Mouse (Mus musculus) cerebellum, adult 11 months (tissue): Measurements from ENCODE around the gene Supt20.
"Not testable (repeated sequence)": the region's sequence is repeated elsewhere in the genome, so short reads cannot be mapped to it uniquely, and the experiment has no call there.

Experiments used
- DNase-seq: peaks from one replicate; pipeline ENCODE4 v3.0.0; 2022

Supt20 gene

DNA sequence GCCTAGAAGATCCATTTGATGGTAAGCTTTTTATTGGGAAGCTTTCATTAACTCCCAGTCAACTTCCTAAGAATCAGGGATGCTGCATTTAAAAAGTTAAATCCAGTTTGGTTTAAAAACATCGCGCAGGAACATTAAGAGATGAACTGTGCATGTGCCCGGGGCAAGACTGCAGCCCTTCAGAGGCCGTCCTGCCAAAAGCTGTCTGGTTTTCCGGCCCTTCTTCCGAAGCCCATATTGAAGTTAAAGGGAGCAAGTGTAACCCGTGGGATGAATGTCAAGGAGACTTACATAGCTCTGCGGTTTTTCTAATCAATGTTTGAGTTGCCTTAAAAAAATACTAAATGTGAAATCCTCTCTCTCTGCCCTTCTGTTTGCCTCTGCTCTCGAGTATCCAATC is 66.6 kb downstream of the Supt20 start:
- DNase-seq, result no peak

DNA sequence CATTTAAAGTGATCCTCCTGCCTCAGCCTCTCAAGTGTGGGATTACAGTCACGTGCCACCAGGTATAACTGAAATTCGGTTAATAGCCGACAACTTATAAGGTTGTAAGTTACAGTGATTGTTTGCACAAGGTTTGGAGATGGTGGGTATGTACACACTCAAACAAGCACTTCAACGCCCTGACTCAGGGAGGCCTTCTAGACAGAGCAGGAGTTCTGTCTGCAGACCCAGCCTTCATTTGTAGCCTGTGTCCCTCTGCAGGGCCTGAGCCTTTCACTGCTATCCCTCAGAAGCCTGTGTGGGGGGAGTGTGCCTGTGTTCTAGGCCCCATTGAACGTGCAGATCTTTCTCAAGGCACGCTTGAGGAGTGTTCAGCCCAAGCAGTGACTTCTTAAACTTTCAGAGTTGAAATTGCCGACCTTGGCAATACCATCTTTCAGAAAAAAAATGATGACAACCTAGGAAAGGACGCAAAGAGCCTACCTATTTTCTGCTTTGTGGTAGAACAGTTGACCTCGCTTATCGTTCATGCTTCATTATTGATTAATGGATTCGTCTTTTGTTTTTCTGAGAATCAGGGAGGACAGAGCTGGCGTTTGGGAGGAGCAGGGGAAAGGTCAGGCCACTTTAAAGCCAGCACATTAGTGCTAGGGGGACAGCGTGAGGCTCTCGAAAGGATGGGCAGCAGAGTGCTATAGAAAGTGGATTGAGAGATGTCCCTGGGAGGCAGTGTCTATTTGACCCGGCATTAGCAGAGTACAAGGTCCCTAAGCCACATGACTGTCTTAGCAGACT is 67.9 kb downstream of the Supt20 start:
- DNase-seq, result no peak

DNA sequence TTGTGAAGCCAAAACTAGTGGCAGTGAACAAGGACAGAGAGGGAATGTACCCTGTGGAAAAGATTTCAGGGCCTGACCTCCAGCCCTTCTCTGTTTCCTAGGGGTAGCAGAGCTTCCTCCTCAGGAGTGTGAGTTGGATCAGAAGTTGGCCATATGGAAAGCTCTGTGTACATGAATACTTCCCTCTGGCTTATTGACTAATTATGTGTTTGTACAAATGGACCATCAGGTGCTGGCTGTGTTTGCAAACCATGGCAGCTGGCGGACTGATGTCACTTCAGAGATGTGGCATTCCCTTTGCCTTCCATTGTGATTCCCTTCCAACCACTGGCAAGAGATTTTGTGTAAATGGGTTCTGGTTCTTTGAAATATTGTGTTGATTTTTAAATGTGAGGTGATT is 68.7 kb downstream of the Supt20 start:
- DNase-seq, result no peak

DNA sequence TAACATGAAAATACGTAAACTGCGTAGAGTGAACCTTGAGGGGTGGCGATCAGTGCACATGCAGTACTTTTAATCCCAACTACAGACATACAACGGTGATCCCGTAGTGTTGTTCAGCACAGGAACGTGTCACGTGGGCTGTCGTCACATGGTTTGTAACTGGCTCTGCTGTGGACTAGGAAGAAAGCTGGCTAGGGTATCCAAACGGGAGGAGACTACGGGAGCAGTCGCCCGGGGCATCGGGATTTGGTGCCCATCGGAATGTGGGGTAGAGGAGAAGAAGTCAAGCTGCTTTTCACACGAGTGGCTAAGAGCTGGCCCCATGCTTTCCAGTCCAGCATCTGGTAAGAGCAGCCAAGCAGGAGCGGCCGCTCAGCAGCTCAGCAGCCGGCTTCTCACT is 71.8 kb downstream of the Supt20 start:
- peak; percentile 35 for DNase-seq

DNA sequence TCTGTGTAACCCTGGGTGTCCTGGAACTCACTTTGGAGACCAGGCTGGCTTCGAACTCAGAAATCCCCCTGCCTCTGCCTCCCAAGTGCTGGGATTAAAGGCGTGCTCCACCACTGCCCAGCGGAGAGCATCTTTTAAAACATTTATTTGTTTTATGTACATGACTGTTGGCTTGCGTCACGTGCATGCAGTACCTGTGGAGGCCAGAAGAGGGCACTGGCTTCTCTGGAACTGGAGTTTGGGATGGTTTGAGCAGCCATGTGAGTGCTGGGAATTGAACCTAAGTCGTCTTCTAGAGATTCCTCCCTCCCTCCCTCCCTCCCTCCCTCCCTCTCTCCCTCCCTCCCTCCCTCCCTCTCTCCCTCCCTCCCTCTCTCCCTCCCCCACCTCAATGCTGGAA is 72.9 kb downstream of the Supt20 start:
- DNase-seq, result not testable (repeated sequence)

DNA sequence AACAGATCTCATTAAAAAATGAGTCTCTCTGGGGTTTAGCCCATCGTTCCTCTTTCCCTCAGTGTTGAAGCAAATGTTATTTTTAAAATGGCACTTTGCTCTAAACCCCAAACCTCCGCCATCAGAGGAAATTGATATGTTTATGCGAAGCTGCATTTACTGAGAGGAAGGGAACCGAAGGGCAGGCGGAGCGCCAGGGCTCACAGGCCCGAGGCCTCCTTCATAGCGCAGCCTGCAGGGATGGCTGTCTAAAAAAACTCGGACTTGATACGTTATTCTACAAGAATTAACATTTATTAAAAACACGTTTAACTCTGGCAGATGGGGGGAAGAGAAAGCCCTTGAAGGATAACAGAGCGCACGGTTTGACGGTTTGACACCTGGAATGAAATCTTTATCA is 73.4 kb downstream of the Supt20 start:
- no peak for DNase-seq

DNA sequence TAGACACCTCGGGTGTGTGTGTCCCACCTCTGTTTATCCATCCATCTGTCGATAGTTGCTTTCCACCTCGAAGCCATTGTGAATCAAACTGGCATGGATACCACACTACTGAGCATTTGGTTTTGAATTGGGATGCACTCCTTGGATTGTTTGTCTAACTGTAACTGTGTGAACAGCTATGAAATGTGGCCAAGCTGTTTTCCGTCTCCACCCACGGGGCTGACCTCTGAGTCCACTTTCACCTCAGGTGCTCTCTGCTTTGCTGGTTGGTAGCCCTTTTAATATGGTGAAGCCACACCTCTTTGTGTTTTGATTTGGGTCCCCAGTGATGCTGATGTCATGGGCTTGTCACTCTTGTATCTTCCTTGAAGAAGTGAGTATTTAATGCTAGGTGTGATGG is 74.2 kb downstream of the Supt20 start:
- no peak for DNase-seq

DNA sequence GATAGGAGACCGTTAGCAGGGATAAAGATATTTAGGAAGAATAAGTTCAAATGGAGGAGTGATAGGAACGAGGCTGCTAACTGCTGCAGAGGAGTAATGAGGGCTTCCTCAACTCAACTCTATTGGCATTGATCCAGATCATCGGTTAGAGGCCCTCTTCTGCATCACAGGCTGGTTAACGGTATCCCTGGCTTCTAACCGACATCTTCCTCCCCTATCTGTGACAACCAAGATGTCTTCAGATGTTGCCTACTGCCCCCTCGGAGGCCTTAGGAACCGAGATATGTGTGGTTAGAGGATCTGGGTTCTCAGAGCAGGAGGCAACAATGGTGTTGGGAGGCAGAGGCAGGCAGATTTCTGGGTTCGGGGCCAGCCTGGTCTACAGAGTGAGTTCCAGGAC is 76.0 kb downstream of the Supt20 start:
- DNase-seq, result no peak

DNA sequence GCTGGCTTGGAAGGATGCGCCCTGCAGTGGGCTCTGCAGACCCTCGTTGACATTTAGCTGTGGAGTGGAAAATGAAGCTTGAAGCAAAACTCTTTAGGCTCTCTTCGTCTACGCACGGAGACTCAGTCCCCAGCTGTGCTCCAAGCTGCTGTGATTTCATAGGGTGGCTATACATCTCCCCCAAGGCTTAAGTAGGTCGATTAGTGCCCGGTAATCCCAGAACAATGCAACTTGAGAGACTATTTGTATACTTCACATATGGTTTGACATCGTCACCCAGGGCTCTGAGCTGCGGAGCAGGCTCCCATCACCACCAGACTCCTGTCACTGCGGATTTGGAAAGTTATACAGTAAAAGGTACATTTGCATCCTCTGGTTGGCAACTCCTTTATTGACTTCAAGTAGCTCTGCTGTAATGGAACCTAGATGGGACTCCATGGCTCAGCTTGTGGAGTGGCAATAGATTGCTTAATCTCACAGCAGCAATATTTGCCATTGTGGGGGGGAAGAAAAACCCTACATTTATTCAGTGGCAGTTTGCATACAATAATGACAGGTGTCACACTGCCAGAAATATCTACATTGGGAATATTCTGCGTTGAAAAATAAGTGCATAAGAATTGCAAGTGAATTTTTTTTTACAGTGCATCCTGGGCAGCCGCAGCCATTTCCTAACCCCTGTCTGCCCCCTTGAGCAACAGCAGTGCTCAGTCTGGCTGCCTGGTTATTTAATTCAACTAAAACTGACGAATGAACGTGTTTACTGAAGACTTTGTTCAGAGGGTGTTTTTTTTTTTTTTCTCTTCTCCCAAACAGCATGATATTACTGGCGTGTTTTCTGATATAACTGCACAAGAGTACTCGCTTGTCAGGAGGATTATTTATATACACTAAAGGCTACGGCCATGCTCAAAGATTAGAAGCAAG is 77.0 kb downstream of the Supt20 start:
- no peak for DNase-seq

DNA sequence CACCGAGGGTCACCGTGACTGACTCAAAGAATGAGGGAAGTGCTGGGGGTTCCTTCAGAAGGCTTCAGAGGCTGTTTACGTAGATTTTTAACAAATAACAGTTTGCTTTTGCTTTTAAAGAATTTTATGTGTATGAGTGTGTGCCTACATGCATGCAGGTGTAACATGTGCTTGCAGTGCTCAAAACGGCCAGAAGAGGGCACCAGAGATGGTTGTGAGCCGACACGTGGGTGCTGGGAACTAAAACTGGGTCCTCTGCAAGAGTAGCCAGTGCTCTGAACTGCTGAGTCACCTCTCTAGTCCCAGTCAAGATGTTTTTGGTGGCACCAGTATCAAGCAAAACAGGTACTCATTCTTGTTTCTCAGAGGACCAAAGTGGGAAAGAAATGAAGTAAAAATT is 81.0 kb downstream of the Supt20 start:
- DNase-seq, result no peak

DNA sequence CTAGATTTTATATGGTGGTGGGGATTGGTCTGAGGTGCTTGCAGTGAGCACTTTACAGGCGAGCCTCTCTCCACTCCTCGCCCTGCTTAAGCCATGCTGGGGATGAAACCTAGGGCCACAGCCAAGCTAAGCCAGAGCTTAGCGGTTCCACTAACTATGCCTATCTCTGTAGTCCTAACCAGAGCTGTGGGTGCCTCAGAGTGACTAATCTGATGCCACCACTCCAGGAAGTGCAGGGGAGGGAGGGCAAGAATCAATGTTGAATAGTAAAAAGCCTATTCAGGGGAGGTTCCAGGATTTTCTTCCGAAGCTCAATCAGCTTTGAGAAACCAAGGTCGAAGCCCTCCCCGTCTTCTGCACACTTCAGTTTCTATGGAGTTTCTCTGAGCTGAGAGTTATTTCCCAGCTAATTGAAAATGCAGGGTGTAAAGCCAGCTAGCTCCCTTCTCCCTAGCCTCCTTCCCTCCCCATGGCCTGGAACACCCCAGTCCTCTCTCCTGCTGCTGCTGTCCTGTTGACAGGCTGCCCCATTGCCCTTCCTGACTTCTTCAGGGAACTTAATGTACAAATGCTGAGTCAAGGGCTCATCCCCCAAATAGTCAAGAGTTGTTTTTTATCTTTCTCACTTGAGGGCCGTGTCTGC is 83.5 kb downstream of the Supt20 start:
- no peak for DNase-seq
